Mouse (Mus musculus) neural tube, embryonic 15.5 days (tissue): ENCODE measurements around the gene Wwp2. TPM values are rescaled to one million over a fixed set of nuclear protein-coding genes. Genes with fewer than 3 reads are reported as not detected.
"Not testable (repeated sequence)": the region's sequence is repeated elsewhere in the genome, so short reads cannot be mapped to it uniquely, and the experiment has no call there.

Experiments used
- ATAC-seq: fragments of 200-750 bp; cut with Nextera tagmentation; 2 replicates; pipeline ENCODE4 v1.8.0; 2017; ENCODE audit warnings: mild to moderate bottlenecking, moderate TSS enrichment, moderate library complexity; ENCODE audit not compliant: low FRiP score
- H3K27ac ChIP-seq: fragments of 300-500 bp; sonication (generic); replicated peaks from 2 replicates; pipeline ENCODE4 v1.5.1; 2015; ENCODE audit warnings: mild to moderate bottlenecking, inconsistent platforms
- H3K27me3 ChIP-seq: fragments of 300-500 bp; sonication (generic); replicated peaks from 2 replicates; pipeline ENCODE4 v1.6.1; 2015; ENCODE audit warnings: inconsistent platforms
- H3K36me3 ChIP-seq: fragments of 300-500 bp; sonication (generic); 2 replicates; pipeline ENCODE4 v1.6.1; 2015; ENCODE audit warnings: inconsistent platforms
- H3K4me1 ChIP-seq: fragments of 300-500 bp; sonication (generic); 2 replicates; pipeline ENCODE4 v1.6.1; 2015; ENCODE audit warnings: inconsistent platforms
- H3K4me2 ChIP-seq: fragments of 300-500 bp; sonication (generic); 2 replicates; pipeline ENCODE4 v1.6.1; 2015; ENCODE audit warnings: inconsistent platforms, mild to moderate bottlenecking, moderate library complexity
- H3K4me3 ChIP-seq: fragments of 300-500 bp; sonication (generic); replicated peaks from 2 replicates; pipeline ENCODE4 v1.5.1; 2015; ENCODE audit warnings: mild to moderate bottlenecking, inconsistent platforms
- H3K9ac ChIP-seq: fragments of 300-500 bp; sonication (generic); replicated peaks from 2 replicates; pipeline ENCODE4 v1.6.1; 2015; ENCODE audit warnings: mild to moderate bottlenecking, inconsistent platforms
- H3K9me3 ChIP-seq: fragments of 300-500 bp; sonication (generic); replicated peaks from 2 replicates; pipeline ENCODE4 v1.6.1; 2016; ENCODE audit warnings: inconsistent platforms
- WGBS: fragments of 180-500 bp; shearing (Covaris S2); methylation state at CpG from one replicate; pipeline ENCODE4 v1.1.7; 2015; ENCODE audit warnings: mixed read lengths; 5-methylcytosine and 5-hydroxymethylcytosine counted together
- polyA plus RNA-seq: library from polyadenylated mRNA; unstranded; fragments of >200 nt; fragmentation: Nextera tagmentation; extraction: Ambion mirVana; gene quantifications from 2 replicates; pipeline ENCODE4 v1.2.1, GENCODE M21; 2015

Gene Wwp2
- polyA plus RNA-seq, 1 experiment from 2014 or later: 36.4 TPM

GRCm38 (mm10) chr8:107455268-107455667, 19.1 kb downstream of the Wwp2 start:
- Histone ChIP-seq H3K4me1 (no peaks in the 10 kb centered on the region), H3K4me3 (no peak overlapping the region), H3K4me2 (no peak overlapping the region), H3K9ac (no peak overlapping the region), H3K27me3 (no peaks in the 10 kb centered on the region), H3K27ac (no peak overlapping the region), H3K36me3 (peaks cover 38% of the 10 kb centered on the region), H3K9me3 (no peaks in the 10 kb centered on the region)
- WGBS: 13% methylated on average over 3 of the region's 3 CpGs
- ATAC-seq: no peak

- Histone ChIP-seq H3K9ac (no peak overlapping the region), H3K27me3 (no peaks in the 10 kb centered on the region), H3K9me3 (no peaks in the 10 kb centered on the region), H3K4me2 (no peak overlapping the region), H3K27ac (no peak overlapping the region), H3K4me3 (no peak overlapping the region), H3K36me3 (peaks cover 58% of the 10 kb centered on the region), H3K4me1 (no peaks in the 10 kb centered on the region)
- ATAC-seq: no peak
- WGBS: 90% methylated on average over 4 of the region's 4 CpGs
Measured at GRCm38 (mm10) chr8:107457725-107458124, 21.6 kb downstream of the Wwp2 start.

- no peak overlapping the region for H3K9ac ChIP-seq
- no peak for ATAC-seq
- no peak overlapping the region for H3K4me3 ChIP-seq
- no peaks in the 10 kb centered on the region for H3K27me3 ChIP-seq
- no peak overlapping the region for H3K4me2 ChIP-seq
- WGBS: 88% methylated on average over 6 of the region's 6 CpGs
- H3K27ac ChIP-seq: no peak overlapping the region
- peaks cover 52% of the 10 kb centered on the region for H3K36me3 ChIP-seq
- H3K9me3 ChIP-seq: no peaks in the 10 kb centered on the region
- no peaks in the 10 kb centered on the region for H3K4me1 ChIP-seq
Measured at GRCm38 (mm10) chr8:107458281-107458680, 22.1 kb downstream of the Wwp2 start.

GRCm38 (mm10) chr8:107462423-107462822, 26.3 kb downstream of the Wwp2 start:
- peaks cover 52% of the 10 kb centered on the region for H3K36me3 ChIP-seq
- no peaks in the 10 kb centered on the region for H3K27me3 ChIP-seq
- WGBS: 90% methylated on average over 5 of the region's 5 CpGs
- no peak overlapping the region for H3K4me3 ChIP-seq
- H3K4me1 ChIP-seq: no peaks in the 10 kb centered on the region
- no peak overlapping the region for H3K4me2 ChIP-seq
- H3K9me3 ChIP-seq: no peaks in the 10 kb centered on the region
- H3K9ac ChIP-seq: no peak overlapping the region
- H3K27ac ChIP-seq: no peak overlapping the region
- ATAC-seq: no peak

GRCm38 (mm10) chr8:107465332-107465990, 29.3 kb downstream of the Wwp2 start:
- Histone ChIP-seq H3K27me3 (no peaks in the 10 kb centered on the region), H3K9ac (no peak overlapping the region), H3K4me2 (no peak overlapping the region), H3K36me3 (peaks cover 37% of the 10 kb centered on the region), H3K4me1 (no peaks in the 10 kb centered on the region), H3K27ac (no peak overlapping the region), H3K4me3 (no peak overlapping the region), H3K9me3 (no peaks in the 10 kb centered on the region)
- WGBS: 37% methylated on average over 3 of the region's 3 CpGs
- no peak for ATAC-seq

GRCm38 (mm10) chr8:107466642-107467041, 30.5 kb downstream of the Wwp2 start:
- 93% methylated on average over 5 of the region's 5 CpGs for WGBS
- no peaks in the 10 kb centered on the region for H3K9me3 ChIP-seq
- no peak for ATAC-seq
- no peaks in the 10 kb centered on the region for H3K27me3 ChIP-seq
- H3K36me3 ChIP-seq: peaks cover 30% of the 10 kb centered on the region
- H3K9ac ChIP-seq: no peak overlapping the region
- H3K27ac ChIP-seq: no peak overlapping the region
- H3K4me2 ChIP-seq: no peak overlapping the region
- H3K4me3 ChIP-seq: no peak overlapping the region
- H3K4me1 ChIP-seq: no peaks in the 10 kb centered on the region

GRCm38 (mm10) chr8:107468811-107469302, 32.7 kb downstream of the Wwp2 start:
- H3K4me1 ChIP-seq: no peaks in the 10 kb centered on the region
- WGBS: 60% methylated on average over 8 of the region's 8 CpGs
- no peak for ATAC-seq
- no peaks in the 10 kb centered on the region for H3K27me3 ChIP-seq
- H3K27ac ChIP-seq: no peak overlapping the region
- H3K9me3 ChIP-seq: no peaks in the 10 kb centered on the region
- H3K4me3 ChIP-seq: no peak overlapping the region
- H3K4me2 ChIP-seq: no peak overlapping the region
- no peak overlapping the region for H3K9ac ChIP-seq
- peaks cover 26% of the 10 kb centered on the region for H3K36me3 ChIP-seq

GRCm38 (mm10) chr8:107470302-107470701, 34.1 kb downstream of the Wwp2 start:
- Histone ChIP-seq H3K27me3 (no peaks in the 10 kb centered on the region), H3K4me1 (no peaks in the 10 kb centered on the region), H3K36me3 (peaks cover 27% of the 10 kb centered on the region), H3K9me3 (no peaks in the 10 kb centered on the region), H3K27ac (no peak overlapping the region), H3K9ac (no peak overlapping the region), H3K4me3 (no peak overlapping the region), H3K4me2 (no peak overlapping the region)
- WGBS: 63% methylated on average over 5 of the region's 5 CpGs
- ATAC-seq: no peak

GRCm38 (mm10) chr8:107472403-107473100, 36.4 kb downstream of the Wwp2 start:
- H3K27me3 ChIP-seq: no peaks in the 10 kb centered on the region
- H3K36me3 ChIP-seq: peaks cover 30% of the 10 kb centered on the region
- no peak for ATAC-seq
- H3K4me2 ChIP-seq: no peak overlapping the region
- no peaks in the 10 kb centered on the region for H3K9me3 ChIP-seq
- H3K4me1 ChIP-seq: no peaks in the 10 kb centered on the region
- 64% methylated on average over 10 of the region's 10 CpGs for WGBS
- H3K27ac ChIP-seq: no peak overlapping the region
- no peak overlapping the region for H3K4me3 ChIP-seq
- H3K9ac ChIP-seq: no peak overlapping the region

GRCm38 (mm10) chr8:107473369-107473768, 37.2 kb downstream of the Wwp2 start:
- H3K4me3 ChIP-seq: no peak overlapping the region
- H3K9ac ChIP-seq: no peak overlapping the region
- H3K9me3 ChIP-seq: no peaks in the 10 kb centered on the region
- WGBS: 96% methylated on average over 4 of the region's 4 CpGs
- no peaks in the 10 kb centered on the region for H3K27me3 ChIP-seq
- H3K36me3 ChIP-seq: peaks cover 27% of the 10 kb centered on the region
- no peak for ATAC-seq
- H3K27ac ChIP-seq: no peak overlapping the region
- no peaks in the 10 kb centered on the region for H3K4me1 ChIP-seq
- no peak overlapping the region for H3K4me2 ChIP-seq

- Histone ChIP-seq H3K36me3 (peaks cover 23% of the 10 kb centered on the region), H3K9me3 (no peaks in the 10 kb centered on the region), H3K9ac (no peak overlapping the region), H3K4me2 (no peak overlapping the region), H3K27ac (no peak overlapping the region), H3K27me3 (no peaks in the 10 kb centered on the region), H3K4me3 (no peak overlapping the region), H3K4me1 (no peaks in the 10 kb centered on the region)
- 90% methylated on average over 3 of the region's 3 CpGs for WGBS
- ATAC-seq: no peak
Measured at GRCm38 (mm10) chr8:107475613-107476012, 39.4 kb downstream of the Wwp2 start.

GRCm38 (mm10) chr8:107476786-107477185, 40.6 kb downstream of the Wwp2 start:
- not testable (repeated sequence) for H3K4me1 ChIP-seq, H3K9me3 ChIP-seq, ATAC-seq, H3K9ac ChIP-seq, H3K4me3 ChIP-seq, H3K4me2 ChIP-seq, H3K27ac ChIP-seq, H3K27me3 ChIP-seq
- WGBS: 91% methylated on average over 7 of the region's 7 CpGs
- H3K36me3 ChIP-seq: peaks cover 22% of the 10 kb centered on the region
